Mouse (Mus musculus) thymus, postnatal 0 days (tissue): ENCODE measurements around the gene Lpar4. TPM values are rescaled to one million over a fixed set of nuclear protein-coding genes. Genes with fewer than 3 reads are reported as not detected.

Experiments used
- DNase-seq: peaks from one replicate; pipeline ENCODE4 v3.0.0-alpha.2; 2015; ENCODE audit warnings: low spot score
- polyA plus RNA-seq: library from polyadenylated mRNA; unstranded; fragments of >200 nt; fragmentation: Nextera tagmentation; extraction: Ambion mirVana; gene quantifications from 2 replicates; pipeline ENCODE4 v1.2.1, GENCODE M21; 2015

The Lpar4 gene
- 3.4 and 4.1 TPM in 2 replicates for polyA plus RNA-seq

- DNase-seq = no peak
Measured at GRCm38 (mm10) chrX:106920175-106920827, at the start of gene Lpar4. Gene Lpar4 (plus strand): TSS chrX:106920625.

DNA sequence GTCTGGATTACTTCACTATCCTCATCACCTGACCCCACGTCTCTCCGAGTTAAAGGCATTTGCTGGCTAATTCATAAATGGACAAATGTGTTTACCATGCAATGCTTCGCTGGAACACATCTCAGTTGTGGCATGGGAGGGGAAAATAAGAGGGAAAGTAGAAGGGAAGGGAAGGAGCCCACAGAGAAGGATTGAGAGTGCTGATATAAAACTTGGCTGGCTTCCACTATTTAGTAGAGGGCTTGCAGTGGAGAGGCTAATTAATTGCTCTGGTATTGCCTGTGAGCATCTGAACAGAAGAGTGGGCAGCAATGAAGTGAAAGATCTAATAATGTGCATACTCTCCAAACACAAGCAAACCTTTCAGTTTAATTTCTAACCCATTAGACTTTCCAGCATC is 49.0 kb upstream of the Lpar4 start:
- DNase-seq = no peak

GRCm38 (mm10) chrX:106871894-106872293 is 48.5 kb upstream of the Lpar4 start:
- no peak for DNase-seq

DNA sequence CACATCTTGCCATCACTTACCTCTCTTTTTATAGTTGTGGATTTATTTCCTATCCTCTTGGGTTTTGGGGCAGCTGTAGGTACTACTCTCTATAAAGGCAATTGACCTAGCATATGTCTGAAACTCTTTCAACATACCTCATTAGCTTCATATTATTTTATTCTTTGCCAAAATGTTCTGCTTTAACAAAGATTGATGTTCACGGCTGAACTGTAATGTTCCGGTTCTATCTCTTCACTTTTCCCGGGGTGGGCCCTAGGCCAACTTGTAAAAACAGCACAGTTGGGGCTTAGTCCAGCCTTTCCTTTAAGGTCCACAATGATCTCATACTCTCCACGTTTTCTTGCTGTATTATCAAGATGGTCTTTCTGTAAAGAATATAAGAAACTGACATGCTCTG is 48.1 kb upstream of the Lpar4 start:
- no peak for DNase-seq

DNA sequence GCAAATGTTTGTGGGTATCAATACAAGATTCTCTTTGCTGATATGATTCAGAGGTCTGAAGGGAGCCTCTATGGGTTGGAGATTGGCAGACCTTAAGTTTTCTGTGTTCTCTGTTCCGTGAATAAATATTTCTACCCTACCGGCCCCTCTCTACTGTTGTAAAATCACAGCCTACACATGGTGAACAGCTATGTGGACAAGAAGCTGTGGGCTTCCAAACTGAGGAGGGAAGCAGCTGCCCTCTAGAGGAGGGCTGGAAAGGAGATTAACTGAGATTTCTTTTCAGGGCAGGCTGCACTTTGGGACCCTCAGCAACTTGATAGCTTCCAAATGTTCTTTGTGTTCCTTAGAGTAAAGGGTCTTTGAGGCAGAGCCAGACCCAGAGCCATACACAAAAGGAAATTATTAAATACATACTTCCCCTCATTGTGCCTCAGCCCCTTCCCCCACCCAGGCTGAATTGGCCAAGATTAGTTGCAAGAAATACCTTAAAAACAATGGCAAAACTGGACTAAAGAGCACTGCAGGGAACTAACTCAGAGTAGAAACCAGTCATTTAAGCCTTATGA is 22.6 kb upstream of the Lpar4 start:
- DNase-seq = no peak

DNA sequence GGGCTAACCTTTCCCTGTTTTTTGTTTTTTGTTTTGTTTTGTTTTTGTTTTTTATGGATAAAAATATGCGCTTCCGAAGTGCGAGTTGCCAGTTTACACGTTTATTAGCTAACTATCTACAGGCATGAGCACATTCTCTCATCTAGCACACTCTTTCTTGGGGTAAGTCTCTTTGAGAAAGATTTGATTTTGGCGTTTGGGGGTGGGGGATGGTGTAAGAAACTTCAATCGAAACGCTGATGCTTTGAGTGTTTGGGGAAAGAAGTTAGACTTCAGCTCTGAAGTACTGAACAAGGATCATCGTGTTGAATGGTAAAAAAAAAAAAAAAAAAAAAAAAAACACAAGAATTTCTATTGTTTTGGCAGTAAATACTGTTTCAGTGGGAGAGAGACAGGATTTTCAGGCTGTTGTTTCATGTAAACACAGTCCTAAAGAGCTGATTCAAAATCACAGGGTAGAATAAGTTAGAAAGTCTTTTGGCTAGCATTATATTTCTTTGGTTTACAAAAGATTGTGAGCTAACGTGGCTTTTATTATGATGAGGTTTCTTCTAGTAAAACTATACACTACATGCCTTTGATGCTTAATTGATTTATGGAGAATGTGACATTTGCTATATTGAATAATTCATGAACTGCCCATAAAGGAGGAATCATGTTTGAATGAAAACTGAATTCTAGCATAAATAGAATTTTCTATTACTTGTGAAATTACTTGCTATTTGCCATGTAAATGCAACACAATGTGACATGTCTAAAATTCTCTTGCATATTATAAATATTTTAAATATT is 599 bp downstream of the Lpar4 start:
- no peak for DNase-seq

- no peak for DNase-seq
Measured at GRCm38 (mm10) chrX:106924572-106924971, 4.1 kb downstream of the Lpar4 start.

- no peak for DNase-seq
Measured at GRCm38 (mm10) chrX:106939326-106939725, 18.9 kb downstream of the Lpar4 start.

DNA sequence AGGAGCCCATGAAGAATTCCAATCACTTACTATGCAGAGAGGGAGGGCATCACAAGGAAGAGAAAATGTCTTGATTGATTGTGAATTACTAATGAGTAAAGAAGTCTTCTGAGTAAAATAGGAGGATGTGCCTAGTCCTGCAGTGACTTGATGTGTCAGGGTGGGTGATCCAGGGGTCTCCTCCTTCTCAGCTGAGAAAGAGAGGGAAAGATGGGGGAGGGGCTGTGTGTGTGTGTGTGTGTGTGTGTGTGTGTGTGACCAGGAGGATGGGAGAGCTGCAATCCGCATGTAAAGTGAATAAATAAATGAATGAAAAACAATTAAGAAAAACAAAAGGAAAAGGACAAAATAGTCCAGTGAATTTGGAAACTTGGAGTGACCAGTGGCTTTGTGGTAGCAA is 30.1 kb downstream of the Lpar4 start:
- DNase-seq = no peak

GRCm38 (mm10) chrX:106951016-106951415 is 30.6 kb downstream of the Lpar4 start:
- DNase-seq = no peak

GRCm38 (mm10) chrX:106953840-106954239 is 33.4 kb downstream of the Lpar4 start:
- no peak for DNase-seq

DNA sequence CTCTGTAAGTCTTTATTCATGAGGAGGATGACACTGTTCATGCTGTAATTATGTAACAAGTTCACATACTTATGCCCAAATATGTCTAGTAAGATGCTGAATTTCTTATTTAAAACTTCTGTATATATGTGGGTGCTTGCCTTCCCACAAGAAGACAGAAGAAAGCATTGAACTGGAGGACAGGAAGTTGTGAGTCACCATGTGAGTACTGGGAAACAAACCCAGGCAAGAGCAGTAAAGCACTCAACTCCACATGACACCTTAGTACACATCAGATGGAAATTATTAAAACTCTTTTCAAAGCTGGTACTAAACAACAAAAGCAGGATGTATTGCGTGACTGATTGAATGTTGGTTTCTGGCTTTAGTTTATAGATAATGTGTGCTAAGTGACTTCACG is 41.8 kb downstream of the Lpar4 start:
- peak; percentile 5 for DNase-seq

DNA sequence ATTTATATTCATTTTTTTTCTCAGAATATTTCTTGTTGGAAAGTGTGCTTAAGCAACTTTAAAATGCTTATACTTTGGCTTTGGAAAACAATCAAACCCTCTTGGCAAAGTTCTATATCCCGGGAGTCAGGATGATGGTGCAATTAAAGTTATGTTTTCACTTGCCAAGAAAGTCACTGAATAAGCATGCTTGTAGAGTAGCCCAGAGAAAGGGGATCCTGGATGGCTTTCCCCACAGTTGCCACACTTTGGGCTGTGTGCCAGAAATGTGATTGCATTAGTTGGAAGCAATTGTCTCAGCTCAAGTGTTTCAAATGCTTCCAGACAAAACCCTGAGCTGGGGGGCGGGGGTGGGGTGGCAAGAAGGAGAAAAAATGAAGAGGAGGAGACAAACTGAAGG is 43.9 kb downstream of the Lpar4 start:
- DNase-seq = no peak

Other genes with a start within 250 kb of the Lpar4 start
- 1.2 and 1.3 TPM in 2 replicates for gene Rtl3, start 80.0 kb upstream of the Lpar4 start, polyA plus RNA-seq
- 72.5 and 78.1 TPM in 2 replicates for gene P2ry10, start 167.9 kb downstream of the Lpar4 start, polyA plus RNA-seq
- 6.7 and 8.5 TPM in 2 replicates for gene P2ry10b, start 228.3 kb downstream of the Lpar4 start, polyA plus RNA-seq